Mouse (Mus musculus) megakaryocyte, embryonic 14.5 days (primary cell): ENCODE measurements around the gene Sh3d19.

Experiments
- FLI1 ChIP-seq: IDR thresholded peaks from 2 replicates; pipeline ENCODE4 v1.6.1; 2012; ENCODE audit warnings: low read length, inconsistent platforms, mixed read lengths
- GATA1 ChIP-seq: IDR thresholded peaks from 3 replicates; pipeline ENCODE4 v1.6.1; 2012; ENCODE audit warnings: mixed read lengths, low read length, inconsistent platforms, borderline replicate concordance

DNA sequence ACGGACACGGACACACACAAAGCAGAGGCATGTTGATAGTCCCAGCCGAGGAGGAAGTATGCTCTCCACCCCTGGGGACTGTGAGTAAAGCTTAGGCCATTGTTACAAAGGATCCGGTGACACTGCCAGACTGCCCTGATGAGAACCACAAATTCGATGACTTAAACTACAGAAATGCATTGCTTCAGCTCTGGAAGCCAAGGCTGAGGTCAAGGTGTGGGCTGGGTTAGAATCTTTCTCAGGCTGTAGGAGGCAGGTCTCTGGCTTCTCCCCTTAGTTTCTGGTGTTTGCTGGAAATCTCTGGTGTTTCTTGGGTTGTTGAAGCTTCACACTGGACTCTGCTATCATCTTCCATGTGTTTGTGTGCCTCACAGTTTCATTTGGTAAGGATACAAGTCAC lies 41.2 kb upstream of the Sh3d19 start:
- no peak for TF ChIP-seq GATA1
- TF ChIP-seq FLI1, result no peak
